Mouse (Mus musculus) liver, postnatal 0 days (tissue): ENCODE measurements at regions not wholly inside any gene's neighbourhood (a gene's known extent, or its start where the extent isn't known, plus 50 kb on each side); places are given as distances from the start of the nearest gene placed in this dataset.

Source experiments
- ATAC-seq: fragments of 200-750 bp; cut with Nextera tagmentation; 2 replicates; pipeline ENCODE4 v1.8.0; 2017; ENCODE audit warnings: mild to moderate bottlenecking, moderate library complexity
- DNase-seq: peaks from one replicate; pipeline ENCODE4 v3.0.0-alpha.2; 2016
- H3K27ac ChIP-seq: fragments of 300-500 bp; sonication (generic); 2 replicates; pipeline ENCODE4 v1.5.1; 2014; ENCODE audit warnings: antibody characterized with exemption, moderate library complexity, mild to moderate bottlenecking, low read depth
- H3K27me3 ChIP-seq: fragments of 300-500 bp; sonication (generic); 2 replicates; pipeline ENCODE4 v1.6.1; 2014; ENCODE audit warnings: low read length, control low read depth, mixed read lengths; ENCODE audit not compliant: insufficient read depth
- H3K36me3 ChIP-seq: fragments of 300-500 bp; sonication (generic); replicated peaks from 2 replicates; pipeline ENCODE4 v1.6.1; 2014; ENCODE audit warnings: mild to moderate bottlenecking, control low read depth, low read length, moderate library complexity, mixed read lengths; ENCODE audit not compliant: insufficient read depth
- H3K4me1 ChIP-seq: fragments of 300-500 bp; sonication (generic); 2 replicates; pipeline ENCODE4 v1.6.1; 2014; ENCODE audit warnings: antibody characterized with exemption, mild to moderate bottlenecking, control low read depth; ENCODE audit not compliant: insufficient read depth
- H3K4me2 ChIP-seq: fragments of 300-500 bp; sonication (generic); 2 replicates; pipeline ENCODE4 v1.6.1; 2014; ENCODE audit warnings: low read depth, mild to moderate bottlenecking, low read length, moderate library complexity, mixed read lengths
- H3K4me3 ChIP-seq: fragments of 300-500 bp; sonication (generic); 2 replicates; pipeline ENCODE4 v1.5.1; 2014; ENCODE audit warnings: low read depth, low read length
- H3K9ac ChIP-seq: fragments of 300-500 bp; sonication (generic); replicated peaks from 2 replicates; pipeline ENCODE4 v1.6.1; 2014; ENCODE audit warnings: mild to moderate bottlenecking, moderate library complexity
- H3K9me3 ChIP-seq: fragments of 300-500 bp; sonication (generic); 2 replicates; pipeline ENCODE4 v1.6.1; 2016; ENCODE audit warnings: mild to moderate bottlenecking, control low read depth, low read length, mixed read lengths
- CTCF ChIP-seq: sonication (generic); IDR thresholded peaks from 2 replicates; pipeline ENCODE4 v1.5.1; 2016; ENCODE audit warnings: antibody characterized with exemption, low read depth
- EP300 ChIP-seq: IDR thresholded peaks from 2 replicates; pipeline ENCODE4 v1.6.1; 2016; ENCODE audit warnings: antibody characterized with exemption, low read depth, mild to moderate bottlenecking
- WGBS: fragments of 180-500 bp; shearing (Covaris S2); extraction: QIAGEN DNeasy Blood & Tissue Kit; methylation state at CpG from one replicate; pipeline ENCODE4 v1.1.7; 2014; ENCODE audit not compliant: insufficient replicate concordance; 5-methylcytosine and 5-hydroxymethylcytosine counted together

DNA sequence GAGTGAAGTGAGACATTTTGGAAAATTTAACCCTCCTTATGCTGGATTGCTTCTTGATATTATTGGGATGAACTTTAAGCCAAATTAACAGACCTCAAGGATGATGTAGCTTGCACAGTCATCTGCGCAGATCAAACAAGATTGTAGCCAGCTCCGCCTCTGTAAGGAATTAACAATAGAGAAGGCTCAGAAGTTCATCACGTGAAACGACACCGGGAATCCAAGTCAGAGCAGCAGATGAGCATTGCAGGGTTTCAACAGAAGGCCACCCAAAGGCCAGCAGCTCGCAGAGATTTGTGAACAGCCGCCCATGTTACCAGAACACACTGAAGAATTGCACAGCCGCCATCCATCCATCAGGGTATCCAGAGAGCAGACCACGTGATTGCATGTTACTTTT is 391.1 kb downstream of the Med10 start:
- Histone ChIP-seq H3K27ac (no peak overlapping the region), H3K4me2 (no peak overlapping the region), H3K9me3 (no peaks in the 10 kb centered on the region), H3K9ac (no peak overlapping the region), H3K27me3 (no peaks in the 10 kb centered on the region), H3K36me3 (no peaks in the 10 kb centered on the region), H3K4me3 (no peak overlapping the region), H3K4me1 (no peaks in the 10 kb centered on the region)
- no peak for DNase-seq
- TF ChIP-seq EP300 (no peak), CTCF (no peak)
- ATAC-seq: no peak
- WGBS: 82% methylated on average over 9 of the region's 9 CpGs

DNA sequence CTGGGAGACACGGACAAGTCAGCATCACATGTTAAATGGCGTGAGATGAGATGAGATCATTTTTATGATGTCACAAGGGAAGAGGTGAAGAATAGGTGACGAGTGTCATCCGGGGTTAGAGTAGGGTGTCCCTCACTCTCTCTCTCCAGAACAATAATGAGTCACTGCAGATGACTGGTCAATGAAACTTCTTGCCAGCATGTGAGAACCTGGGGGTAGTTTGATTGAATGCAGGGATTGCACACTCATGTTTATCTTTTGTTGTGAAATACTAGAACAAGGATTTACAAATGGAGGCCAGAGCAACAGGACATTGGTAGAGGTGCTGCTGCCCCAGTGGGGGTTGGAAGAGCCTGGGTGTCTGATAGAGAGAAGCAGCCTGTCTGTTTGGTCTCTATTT is 393.7 kb downstream of the Med10 start:
- no peaks in the 10 kb centered on the region for H3K9me3 ChIP-seq
- ATAC-seq (peak; percentile 86), DNase-seq (no peak)
- 72% methylated on average over 4 of the region's 4 CpGs for WGBS
- H3K27me3 ChIP-seq: no peaks in the 10 kb centered on the region
- H3K9ac ChIP-seq: no peak overlapping the region
- TF ChIP-seq CTCF (no peak), EP300 (no peak)
- no peaks in the 10 kb centered on the region for H3K4me1 ChIP-seq
- H3K4me2 ChIP-seq: no peak overlapping the region
- no peak overlapping the region for H3K4me3 ChIP-seq
- no peaks in the 10 kb centered on the region for H3K36me3 ChIP-seq
- H3K27ac ChIP-seq: no peak overlapping the region

DNA sequence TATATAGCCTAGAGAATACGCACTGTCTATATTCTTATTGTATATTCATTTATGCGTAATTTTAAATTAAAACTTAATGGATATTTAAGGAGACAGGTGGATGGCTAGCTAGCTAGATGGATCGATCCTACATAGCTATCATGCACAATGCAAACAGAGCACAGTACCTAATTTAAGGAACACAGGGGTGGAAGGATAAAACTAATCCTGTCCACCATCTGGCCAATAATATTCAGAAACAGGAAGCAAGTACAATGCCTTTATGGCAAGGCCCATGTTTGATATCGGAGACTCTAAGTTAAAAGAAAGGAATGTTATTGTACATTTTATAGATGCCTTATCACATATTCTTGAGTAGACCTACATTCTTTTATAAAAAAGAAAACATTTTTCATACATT is 396.4 kb downstream of the Med10 start:
- Histone ChIP-seq H3K9me3 (no peaks in the 10 kb centered on the region), H3K4me2 (no peak overlapping the region), H3K27me3 (no peaks in the 10 kb centered on the region), H3K27ac (no peak overlapping the region), H3K9ac (no peak overlapping the region), H3K36me3 (no peaks in the 10 kb centered on the region), H3K4me3 (no peak overlapping the region), H3K4me1 (no peaks in the 10 kb centered on the region)
- DNase-seq (no peak), ATAC-seq (no peak)
- no peak for TF ChIP-seq EP300
- no peak for TF ChIP-seq CTCF
- WGBS: 74% methylated on average over 4 of the region's 4 CpGs

DNA sequence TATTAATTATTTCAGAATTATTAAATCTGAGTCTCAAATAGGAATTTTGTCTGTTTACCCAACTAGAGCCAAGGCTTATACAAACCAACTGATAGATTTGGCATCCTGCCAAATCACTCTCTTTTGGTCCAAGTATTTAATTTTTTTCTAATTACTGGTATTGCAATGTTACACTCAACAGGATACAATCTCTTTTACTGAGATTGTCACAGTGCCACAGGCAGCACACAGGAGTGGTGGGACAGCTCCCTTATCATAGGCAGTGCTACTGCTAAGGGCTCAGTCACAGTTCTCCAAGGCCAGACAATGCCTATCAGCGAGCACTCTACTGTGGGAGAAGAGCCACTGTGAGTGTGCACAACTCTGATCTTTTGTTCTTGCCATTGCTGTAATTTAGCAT is 396.9 kb downstream of the Med10 start:
- no peaks in the 10 kb centered on the region for H3K9me3 ChIP-seq
- ATAC-seq (no peak), DNase-seq (no peak)
- no peaks in the 10 kb centered on the region for H3K4me1 ChIP-seq
- no peaks in the 10 kb centered on the region for H3K27me3 ChIP-seq
- no peak overlapping the region for H3K4me3 ChIP-seq
- 58% methylated on average over 1 of the region's 1 CpGs for WGBS
- no peaks in the 10 kb centered on the region for H3K36me3 ChIP-seq
- no peak overlapping the region for H3K27ac ChIP-seq
- H3K4me2 ChIP-seq: no peak overlapping the region
- TF ChIP-seq EP300 (no peak), CTCF (no peak)
- H3K9ac ChIP-seq: no peak overlapping the region

GRCm38 (mm10) chr13:70205334-70205733 is 403.1 kb downstream of the Med10 start:
- WGBS: 65% methylated on average over 7 of the region's 7 CpGs
- no peak for ATAC-seq
- no peak overlapping the region for H3K27ac ChIP-seq
- H3K4me2 ChIP-seq: no peak overlapping the region
- H3K4me1 ChIP-seq: no peaks in the 10 kb centered on the region
- TF ChIP-seq CTCF: no peak
- TF ChIP-seq EP300: no peak
- no peak for DNase-seq
- H3K4me3 ChIP-seq: no peak overlapping the region
- no peaks in the 10 kb centered on the region for H3K27me3 ChIP-seq
- no peak overlapping the region for H3K9ac ChIP-seq
- H3K36me3 ChIP-seq: no peaks in the 10 kb centered on the region
- H3K9me3 ChIP-seq: no peaks in the 10 kb centered on the region

- H3K9me3 ChIP-seq: no peaks in the 10 kb centered on the region
- ATAC-seq: no peak
- H3K9ac ChIP-seq: no peak overlapping the region
- H3K27me3 ChIP-seq: no peaks in the 10 kb centered on the region
- no peak for TF ChIP-seq CTCF
- no peak for TF ChIP-seq EP300
- H3K4me3 ChIP-seq: no peak overlapping the region
- no peak overlapping the region for H3K4me2 ChIP-seq
- H3K36me3 ChIP-seq: no peaks in the 10 kb centered on the region
- WGBS: 62% methylated on average over 3 of the region's 3 CpGs
- no peaks in the 10 kb centered on the region for H3K4me1 ChIP-seq
- no peak for DNase-seq
- no peak overlapping the region for H3K27ac ChIP-seq
Observed at GRCm38 (mm10) chr13:70210158-70210557, 408.0 kb downstream of the Med10 start.

DNA sequence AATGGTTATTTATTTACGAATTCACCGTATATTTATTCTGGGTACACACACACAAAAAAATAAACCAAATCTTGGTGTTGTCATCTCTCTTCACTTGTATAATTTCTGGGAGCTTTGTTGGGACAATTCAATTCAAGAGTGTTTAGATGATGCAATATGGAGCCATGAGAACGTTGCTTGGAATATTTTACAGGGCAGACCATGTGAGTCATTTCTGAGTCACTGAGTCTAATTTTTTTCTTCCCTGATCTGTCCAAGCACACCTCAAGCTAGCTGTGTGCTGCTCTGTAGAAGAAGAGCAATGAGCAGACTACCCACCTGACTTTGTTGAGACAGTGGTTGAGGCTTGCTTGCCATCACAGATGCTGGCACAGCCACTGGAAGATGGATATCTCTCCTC is 410.8 kb downstream of the Med10 start:
- Histone ChIP-seq H3K9me3 (no peaks in the 10 kb centered on the region), H3K36me3 (no peaks in the 10 kb centered on the region), H3K4me2 (no peak overlapping the region), H3K27ac (no peak overlapping the region), H3K4me1 (no peaks in the 10 kb centered on the region), H3K9ac (no peak overlapping the region), H3K4me3 (no peak overlapping the region), H3K27me3 (no peaks in the 10 kb centered on the region)
- TF ChIP-seq CTCF: no peak
- TF ChIP-seq EP300: no peak
- 77% methylated on average over 3 of the region's 3 CpGs for WGBS
- ATAC-seq (no peak), DNase-seq (no peak)
